Mouse (Mus musculus) embryonic fibroblast, embryonic 13.5 days (primary cell): ENCODE data around the gene Adm2.

Source experiments
- CTCF ChIP-seq: IDR thresholded peaks from 2 replicates; pipeline ENCODE4 v1.5.1; 2011; ENCODE audit warnings: mild to moderate bottlenecking, control low read depth, low read length, moderate library complexity, borderline replicate concordance; ENCODE audit not compliant: insufficient read depth
- POLR2A ChIP-seq: IDR thresholded peaks from 2 replicates; pipeline ENCODE4 v1.6.1; 2011; ENCODE audit warnings: low read depth, mild to moderate bottlenecking, control low read depth, low read length, moderate library complexity

GRCm38 (mm10) chr15:89372068-89372467 is 49.5 kb downstream of the Adm2 start:
- no peak for TF ChIP-seq CTCF
- no peak for TF ChIP-seq POLR2A
